Mouse (Mus musculus): ENCODE measurements at regions not wholly inside any gene's neighbourhood (a gene's known extent, or its start where the extent isn't known, plus 50 kb on each side); places are given as distances from the start of the nearest gene placed in this dataset.

- TF ChIP-seq CTCF (IDR thresholded peaks at IDR 0.05; ENCODE audit: control insufficient read depth, insufficient read depth, insufficient read length): no peak
- TF ChIP-seq CEBPB (IDR thresholded peaks at IDR 0.05; ENCODE audit: low read depth): no peak
- TF ChIP-seq USF1 (IDR thresholded peaks at IDR 0.05; ENCODE audit: low read depth): no peak
These were observed 231.1 kb upstream of the Ptbp2 start for GRCm38 (mm10) chr3:120015376-120015775.

Measured in C2C12 (cell line).